Mouse (Mus musculus) CH12.LX (cell line): ENCODE measurements around the gene Pum1. TPM values are rescaled to one million over a fixed set of nuclear protein-coding genes. Genes with fewer than 3 reads are reported as not detected.

ENCODE experiments used
- DNase-seq: peaks from one replicate; pipeline ENCODE4 v3.0.0-alpha.2; 2013; ENCODE audit errors: extremely low read depth
- H3K27ac ChIP-seq: 2 replicates; pipeline ENCODE4 v1.5.1; 2012; ENCODE audit warnings: low read depth, mild to moderate bottlenecking, control low read depth, moderate library complexity; ENCODE audit not compliant: insufficient read depth
- H3K27me3 ChIP-seq: replicated peaks from 2 replicates; pipeline ENCODE3; 2012; ENCODE audit warnings: inconsistent platforms
- H3K36me3 ChIP-seq, 2 experiments: replicated peaks in 1 of 2; 2 replicates each; pipeline versions ENCODE3 to v1.6.1; 2012; ENCODE audit warnings: inconsistent platforms in 1 of 2, low read length in 1 of 2, mild to moderate bottlenecking in 1 of 2, mixed read lengths in 1 of 2, moderate library complexity in 1 of 2; ENCODE audit not compliant: control insufficient read depth in 1 of 2, insufficient read depth in 1 of 2
- H3K4me1 ChIP-seq, 2 experiments: 2 replicates each; pipeline ENCODE4 v1.6.1; 2012; ENCODE audit warnings: inconsistent platforms in 1 of 2, moderate library complexity in 1 of 2; ENCODE audit not compliant: insufficient read depth in 2 of 2, control insufficient read depth in 1 of 2
- H3K4me2 ChIP-seq: 2 replicates; pipeline ENCODE4 v1.6.1; 2012; ENCODE audit warnings: low read depth, mild to moderate bottlenecking, control low read depth; ENCODE audit not compliant: poor library complexity, insufficient read depth, severe bottlenecking
- H3K4me3 ChIP-seq, 3 experiments: fragments of 150-350 bp in 1 of 3; sonication (generic) in 1 of 3; replicated peaks in 1 of 3; 2 replicates each; pipeline versions ENCODE3 to v1.5.1; 2011 to 2012; ENCODE audit warnings: low read depth in 2 of 3, low read length in 2 of 3, mild to moderate bottlenecking in 2 of 3, moderate library complexity in 2 of 3, control low read depth in 1 of 3, improper control_type of control experiment in 1 of 3, inconsistent platforms in 1 of 3, mixed read lengths in 1 of 3; ENCODE audit not compliant: poor library complexity in 1 of 3
- H3K79me2 ChIP-seq: replicated peaks from 2 replicates; pipeline ENCODE4 v1.6.1; 2012; ENCODE audit warnings: mild to moderate bottlenecking, moderate library complexity; ENCODE audit not compliant: control insufficient read depth, poor library complexity, insufficient read depth, severe bottlenecking; ENCODE audit errors: extremely low read depth
- H3K9ac ChIP-seq: 2 replicates; pipeline ENCODE4 v1.6.1; 2012; ENCODE audit warnings: low read depth, mild to moderate bottlenecking, control low read depth, moderate library complexity; ENCODE audit not compliant: insufficient read depth
- H3K9me3 ChIP-seq: replicated peaks from 2 replicates; pipeline ENCODE3; 2012; ENCODE audit warnings: low read length, inconsistent platforms, mixed read lengths
- CHD1 ChIP-seq: IDR thresholded peaks from 2 replicates; pipeline ENCODE4 v1.6.1; 2012; ENCODE audit warnings: low read depth, low read length, improper control_type of control experiment, inconsistent platforms
- CTCF ChIP-seq, 2 experiments: IDR thresholded peaks in 1 of 2; conservative IDR thresholded peaks in 1 of 2; 2 replicates each; pipeline ENCODE4 v1.5.1; 2011 to 2012; ENCODE audit warnings: low read depth in 2 of 2, low read length in 2 of 2, improper control_type of control experiment in 1 of 2, inconsistent platforms in 1 of 2, mild to moderate bottlenecking in 1 of 2, moderate library complexity in 1 of 2
- ELF1 ChIP-seq: IDR thresholded peaks from 2 replicates; pipeline ENCODE4 v1.6.1; 2014; ENCODE audit warnings: low read depth, mild to moderate bottlenecking, inconsistent platforms, low read length, improper control_type of control experiment
- EP300 ChIP-seq: IDR thresholded peaks from 2 replicates; pipeline ENCODE4 v1.6.1; 2011; ENCODE audit warnings: low read length, improper control_type of control experiment
- ETS1 ChIP-seq: conservative IDR thresholded peaks from 2 replicates; pipeline ENCODE4 v1.6.1; 2012; ENCODE audit warnings: low read depth, mild to moderate bottlenecking, inconsistent platforms, low read length, improper control_type of control experiment, moderate library complexity
- GABPA ChIP-seq: IDR thresholded peaks from 2 replicates; pipeline ENCODE4 v1.6.1; 2012; ENCODE audit warnings: low read depth, low read length, improper control_type of control experiment, inconsistent platforms; ENCODE audit not compliant: insufficient replicate concordance
- JUND ChIP-seq: conservative IDR thresholded peaks from 2 replicates; pipeline ENCODE4 v1.6.1; 2011; ENCODE audit warnings: low read depth, low read length, improper control_type of control experiment
- KAT2A ChIP-seq: IDR thresholded peaks from 2 replicates; pipeline ENCODE4 v1.6.1; 2012; ENCODE audit warnings: low read length, improper control_type of control experiment, inconsistent platforms; ENCODE audit not compliant: insufficient replicate concordance
- MAFK ChIP-seq: IDR thresholded peaks from 2 replicates; pipeline ENCODE4 v1.6.1; 2011; ENCODE audit warnings: low read length, improper control_type of control experiment; ENCODE audit not compliant: insufficient replicate concordance
- MEF2A ChIP-seq: IDR thresholded peaks from 2 replicates; pipeline ENCODE4 v1.6.1; 2014; ENCODE audit warnings: low read depth, mild to moderate bottlenecking, inconsistent platforms, low read length, improper control_type of control experiment, borderline replicate concordance
- MYC ChIP-seq: IDR thresholded peaks from 2 replicates; pipeline ENCODE4 v1.6.1; 2011; ENCODE audit warnings: low read depth, mild to moderate bottlenecking, improper control_type of control experiment, low read length
- NELFE ChIP-seq: IDR thresholded peaks from 2 replicates; pipeline ENCODE4 v1.6.1; 2011; ENCODE audit warnings: low read depth, low read length, improper control_type of control experiment
- NRF1 ChIP-seq: IDR thresholded peaks from 2 replicates; pipeline ENCODE4 v1.6.1; 2014; ENCODE audit warnings: low read depth, mild to moderate bottlenecking, inconsistent platforms, low read length, improper control_type of control experiment, moderate library complexity
- PAX5 ChIP-seq: IDR thresholded peaks from 2 replicates; pipeline ENCODE4 v1.6.1; 2012; ENCODE audit warnings: low read length, inconsistent platforms, mixed read lengths
- POLR2A ChIP-seq: IDR thresholded peaks from 2 replicates; pipeline ENCODE4 v1.6.1; 2011; ENCODE audit warnings: low read depth, mild to moderate bottlenecking, improper control_type of control experiment, low read length
- POLR2AphosphoS2 ChIP-seq: IDR thresholded peaks from 2 replicates; pipeline ENCODE4 v1.6.1; 2011; ENCODE audit warnings: low read depth, low read length, improper control_type of control experiment
- RAD21 ChIP-seq: IDR thresholded peaks from 2 replicates; pipeline ENCODE4 v1.6.1; 2011; ENCODE audit warnings: low read depth, mild to moderate bottlenecking, low read length, improper control_type of control experiment, moderate library complexity
- RCOR1 ChIP-seq: conservative IDR thresholded peaks from 2 replicates; pipeline ENCODE4 v1.6.1; 2012; ENCODE audit warnings: low read depth, mild to moderate bottlenecking, inconsistent platforms, low read length, improper control_type of control experiment
- SMC3 ChIP-seq: IDR thresholded peaks from 2 replicates; pipeline ENCODE4 v1.6.1; 2011; ENCODE audit warnings: low read depth, low read length, improper control_type of control experiment
- TBP ChIP-seq: conservative IDR thresholded peaks from 2 replicates; pipeline ENCODE4 v1.6.1; 2011; ENCODE audit warnings: low read depth, low read length, improper control_type of control experiment
- TCF12 ChIP-seq: IDR thresholded peaks from 2 replicates; pipeline ENCODE4 v1.6.1; 2014; ENCODE audit warnings: low read depth, mild to moderate bottlenecking, inconsistent platforms, low read length, improper control_type of control experiment
- UBTF ChIP-seq: IDR thresholded peaks from 2 replicates; pipeline ENCODE4 v1.6.1; 2012; ENCODE audit warnings: low read depth, mild to moderate bottlenecking, inconsistent platforms, low read length, improper control_type of control experiment, moderate library complexity
- USF1 ChIP-seq: IDR thresholded peaks from 2 replicates; pipeline ENCODE4 v1.6.1; 2014; ENCODE audit warnings: low read depth, mild to moderate bottlenecking, inconsistent platforms, low read length, improper control_type of control experiment
- ZC3H11A ChIP-seq: IDR thresholded peaks from 2 replicates; pipeline ENCODE4 v1.6.1; 2012; ENCODE audit warnings: low read depth, mild to moderate bottlenecking, inconsistent platforms, low read length, improper control_type of control experiment
- ZMIZ1 ChIP-seq: IDR thresholded peaks from 2 replicates; pipeline ENCODE4 v1.6.1; 2012; ENCODE audit warnings: low read depth, mild to moderate bottlenecking, inconsistent platforms, low read length, improper control_type of control experiment
- dilution Hi-C: fragments of 300-500 bp; cut with MboI; formaldehyde crosslinking; loops from 2 replicates; pipeline ENCODE4 v1.14.3; 2020; ENCODE audit warnings: low sequenced_read_pairs; ENCODE audit not compliant: extremely low pct_unique_long_range_greater_than_20kb, extremely low pct_ligation_motif_present
- in situ Hi-C: fragments of 300-500 bp; cut with MboI; formaldehyde crosslinking; loops from 3 replicates; pipeline ENCODE4 v1.14.3; 2019; ENCODE audit warnings: low sequenced_read_pairs, low pct_ligation_motif_present, low pct_unique_long_range_greater_than_20kb, mixed read lengths
- polyA plus RNA-seq: library from polyadenylated mRNA; unstranded; fragments of >175 nt; gene quantifications from 2 replicates; pipeline ENCODE4 v1.2.1, GENCODE M21; 2012; ENCODE audit warnings: low read depth; ENCODE audit not compliant: insufficient read length
- total RNA-seq, 2 experiments: library from RNA; depleted of rRNA; stranded (reverse); fragments of 300-350 nt in 1 of 2; fragments of >200 nt in 1 of 2; gene quantifications; 2 replicates each; pipeline ENCODE4 v1.2.3; 2012 to 2014

Pum1 gene
- total and polyA plus RNA-seq, 3 experiments, result 17.1 to 41.0 (median 38.0) TPM

DNA sequence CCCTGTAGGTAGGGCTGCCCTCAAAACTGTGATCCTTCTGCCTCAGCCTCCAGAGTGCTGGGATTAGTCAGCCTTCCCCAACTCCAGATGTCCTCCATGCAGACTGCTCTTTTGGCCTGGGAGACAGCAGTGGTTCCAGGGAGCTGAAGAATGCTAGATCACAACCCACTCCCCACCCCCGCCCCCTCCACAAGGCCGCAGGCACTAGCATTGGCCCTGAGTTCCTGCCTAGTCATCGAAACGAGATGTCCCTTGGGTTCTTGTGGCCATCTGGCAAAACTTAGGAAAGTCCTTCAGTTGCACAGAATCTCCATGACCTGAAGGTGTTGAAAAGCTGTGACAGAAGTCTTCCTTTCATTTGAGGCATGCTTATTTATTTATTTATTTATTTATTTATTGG is 10.6 kb upstream of the Pum1 start:
- in situ Hi-C loops, result no loop called here
- no peaks in the 10 kb centered on the region for H3K79me2 ChIP-seq
- TF ChIP-seq NELFE (no peak), CTCF (conservative IDR thresholded peaks at IDR 0.05 in 1 of 2, IDR thresholded peaks at IDR 0.05 in 1 of 2; ENCODE audit: low read depth in 2 of 2, low read length in 2 of 2) (no peak), MYC (no peak), TBP (no peak), POLR2A (no peak), PAX5 (no peak), GABPA (no peak), UBTF (no peak), ELF1 (no peak), MAFK (no peak), RAD21 (no peak), TCF12 (no peak), KAT2A (no peak), EP300 (no peak)
- H3K27me3 ChIP-seq, result no peaks in the 10 kb centered on the region
- no peak overlapping the region for H3K9ac ChIP-seq
- H3K4me2 ChIP-seq, result no peak overlapping the region
- H3K27ac ChIP-seq, result no peak overlapping the region
- no peak for DNase-seq
- no peaks in the 10 kb centered on the region for H3K9me3 ChIP-seq
- H3K36me3 ChIP-seq, result no peaks in the 10 kb centered on the region
- H3K4me3 ChIP-seq, result no peak overlapping the region
- dilution Hi-C loops, result no loop called here
- peaks cover 0 to 6% of the 10 kb centered on the region in 2 experiments; a peak in 2 of 4 replicates for H3K4me1 ChIP-seq

DNA sequence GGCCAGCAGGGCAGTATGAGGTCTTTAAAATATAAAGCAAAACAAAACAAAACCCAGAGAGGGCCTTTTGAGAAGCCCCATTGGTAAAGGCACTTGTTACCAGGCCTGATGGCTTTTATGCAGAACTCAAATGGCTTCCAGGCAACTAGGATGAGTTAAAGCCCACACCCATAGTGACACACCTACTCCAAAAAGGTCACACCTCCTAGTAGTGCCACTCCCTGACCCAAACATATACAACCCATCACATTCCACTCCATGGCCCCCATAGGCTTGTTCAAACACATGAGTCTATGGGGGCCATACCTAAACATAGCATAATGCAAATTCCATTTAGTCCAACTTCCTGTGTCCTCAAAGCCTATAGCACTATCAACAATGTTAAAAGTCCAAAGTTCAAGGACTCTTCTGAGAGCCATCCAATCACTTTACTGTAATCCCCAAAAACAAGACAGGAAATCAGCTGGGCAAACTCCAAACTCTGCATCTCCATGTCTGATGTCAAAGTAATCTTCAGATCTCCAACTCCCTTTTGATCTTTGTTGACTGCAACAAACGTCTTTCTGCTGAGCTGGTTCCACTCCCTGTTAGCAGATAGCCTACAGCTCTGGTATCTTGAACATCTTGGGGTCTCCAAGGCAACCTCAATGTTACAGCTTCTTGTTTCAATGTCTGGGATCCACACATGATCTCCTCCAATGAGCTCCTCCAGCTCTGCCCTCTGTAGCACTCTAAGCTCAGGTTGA is 5.1 kb upstream of the Pum1 start:
- no peaks in the 10 kb centered on the region for H3K36me3 ChIP-seq
- peaks cover 0 to 4% of the 10 kb centered on the region in 2 experiments; a peak in 1 of 4 replicates for H3K4me1 ChIP-seq
- in situ Hi-C loops, result no loop called here
- DNase-seq, result no peak
- H3K27ac ChIP-seq, result no peak overlapping the region
- no peaks in the 10 kb centered on the region for H3K9me3 ChIP-seq
- H3K4me2 ChIP-seq, result no peak overlapping the region
- H3K79me2 ChIP-seq, result no peaks in the 10 kb centered on the region
- H3K4me3 ChIP-seq, result no peak overlapping the region
- H3K27me3 ChIP-seq, result no peaks in the 10 kb centered on the region
- dilution Hi-C loops, result no loop called here
- no peak overlapping the region for H3K9ac ChIP-seq
- no peak for TF ChIP-seq ZMIZ1
- no peak for TF ChIP-seq ZC3H11A
- TF ChIP-seq POLR2AphosphoS2, result no peak
- TF ChIP-seq POLR2A, result no peak
- no peak for TF ChIP-seq SMC3
- no peak for TF ChIP-seq MEF2A
- TF ChIP-seq ETS1, result no peak
- no peak for TF ChIP-seq JUND
- TF ChIP-seq TBP, result no peak
- TF ChIP-seq USF1, result no peak
- TF ChIP-seq NELFE, result no peak
- TF ChIP-seq NRF1, result no peak
- TF ChIP-seq RCOR1, result no peak
- no peak for TF ChIP-seq CHD1
- TF ChIP-seq RAD21, result no peak
